Mouse (Mus musculus) liver, adult 2 months (tissue): ENCODE measurements around the gene Celf2. TPM values are rescaled to one million over a fixed set of nuclear protein-coding genes. Genes with fewer than 3 reads are reported as not detected.

Experiments used
- DNase-seq: peaks from one replicate; pipeline ENCODE4 v3.0.0-alpha.2; 2011; ENCODE audit warnings: low read depth, low spot score; ENCODE audit errors: extremely low read depth
- H3K27ac ChIP-seq: fragments of 200-500 bp; replicated peaks from 2 replicates; pipeline ENCODE4 v1.5.1; 2012; ENCODE audit warnings: low read depth, mild to moderate bottlenecking, control low read depth, inconsistent platforms, low read length; ENCODE audit not compliant: insufficient read depth
- H3K27me3 ChIP-seq: fragments of 200-500 bp; 2 replicates; pipeline ENCODE4 v1.6.1; 2012; ENCODE audit warnings: mild to moderate bottlenecking, moderate library complexity, low read length, inconsistent platforms; ENCODE audit not compliant: control insufficient read depth, insufficient read depth
- H3K36me3 ChIP-seq: fragments of 200-500 bp; 2 replicates; pipeline ENCODE4 v1.6.1; 2012; ENCODE audit warnings: low read length, inconsistent platforms; ENCODE audit not compliant: control insufficient read depth, insufficient read depth
- H3K4me1 ChIP-seq: fragments of 200-500 bp; 2 replicates; pipeline ENCODE4 v1.6.1; 2011; ENCODE audit warnings: low read length; ENCODE audit not compliant: control insufficient read depth, insufficient read depth
- H3K4me3 ChIP-seq: fragments of 200-500 bp; 2 replicates; pipeline ENCODE4 v1.5.1; 2011; ENCODE audit warnings: low read depth, mild to moderate bottlenecking, control low read depth, low read length, moderate library complexity; ENCODE audit not compliant: insufficient read depth
- H3K79me2 ChIP-seq: fragments of 200-500 bp; 2 replicates; pipeline ENCODE4 v1.6.1; 2012; ENCODE audit warnings: inconsistent platforms, mild to moderate bottlenecking, low read length, moderate library complexity; ENCODE audit not compliant: control insufficient read depth, insufficient read depth
- H3K9ac ChIP-seq: fragments of 200-500 bp; 2 replicates; pipeline ENCODE4 v1.6.1; 2012; ENCODE audit warnings: low read depth, mild to moderate bottlenecking, control low read depth, inconsistent platforms, low read length
- CTCF ChIP-seq: fragments of 200-500 bp; IDR thresholded peaks from 2 replicates; pipeline ENCODE4 v1.5.1; 2011; ENCODE audit warnings: low read depth, low read length, control low read depth
- POLR2A ChIP-seq: fragments of 200-500 bp; IDR thresholded peaks from 2 replicates; pipeline ENCODE4 v1.6.1; 2011; ENCODE audit warnings: low read length, control low read depth; ENCODE audit not compliant: insufficient read depth; ENCODE audit errors: extremely low read depth
- WGBS: fragments of 180-500 bp; shearing (Covaris S2); methylation state at CpG from one replicate; pipeline ENCODE4 v1.1.7; 2018; 5-methylcytosine and 5-hydroxymethylcytosine counted together
- polyA plus RNA-seq: library from polyadenylated mRNA; depleted of rRNA; stranded (reverse); fragments of >200 nt; gene quantifications from 2 replicates; pipeline ENCODE4 v1.2.3, GENCODE M21; 2012
- total RNA-seq: library from RNA; depleted of rRNA; stranded (reverse); fragments of >200 nt; gene quantifications from 2 replicates; pipeline ENCODE4 v1.2.3, GENCODE M21; 2014

Celf2 gene
- total and polyA plus RNA-seq, 2 experiments, result 2.9 to 4.7 TPM

DNA sequence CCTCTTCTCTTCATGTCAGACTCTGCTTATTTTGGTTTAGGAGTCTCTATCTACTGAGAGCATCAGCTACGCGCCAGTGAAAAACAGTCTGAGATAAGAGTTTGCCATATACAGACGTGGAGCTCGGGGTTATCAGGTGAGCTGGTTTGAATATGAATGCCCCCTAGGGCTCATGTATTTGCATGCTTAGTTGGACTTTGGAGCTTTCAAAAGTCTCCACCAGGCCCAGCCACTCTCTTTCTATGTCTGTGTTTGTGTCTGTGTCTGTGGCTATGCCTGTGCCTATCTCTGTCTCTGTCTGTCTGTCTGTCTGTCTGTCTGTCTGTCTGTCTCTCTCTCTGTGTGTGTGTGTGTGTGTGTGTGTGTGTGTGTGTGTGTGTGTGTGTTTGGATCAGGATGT is 272.1 kb downstream of the Celf2 start:
- no peaks in the 10 kb centered on the region for H3K36me3 ChIP-seq
- peak; percentile 25 for DNase-seq
- TF ChIP-seq POLR2A (no peak), CTCF (no peak)
- WGBS, result 30% methylated on average over 4 of the region's 4 CpGs
- H3K4me3 ChIP-seq, result no peak overlapping the region
- no peaks in the 10 kb centered on the region for H3K4me1 ChIP-seq
- no peaks in the 10 kb centered on the region for H3K27me3 ChIP-seq
- H3K79me2 ChIP-seq, result no peaks in the 10 kb centered on the region
- no peak overlapping the region for H3K9ac ChIP-seq
- no peak overlapping the region for H3K27ac ChIP-seq

DNA sequence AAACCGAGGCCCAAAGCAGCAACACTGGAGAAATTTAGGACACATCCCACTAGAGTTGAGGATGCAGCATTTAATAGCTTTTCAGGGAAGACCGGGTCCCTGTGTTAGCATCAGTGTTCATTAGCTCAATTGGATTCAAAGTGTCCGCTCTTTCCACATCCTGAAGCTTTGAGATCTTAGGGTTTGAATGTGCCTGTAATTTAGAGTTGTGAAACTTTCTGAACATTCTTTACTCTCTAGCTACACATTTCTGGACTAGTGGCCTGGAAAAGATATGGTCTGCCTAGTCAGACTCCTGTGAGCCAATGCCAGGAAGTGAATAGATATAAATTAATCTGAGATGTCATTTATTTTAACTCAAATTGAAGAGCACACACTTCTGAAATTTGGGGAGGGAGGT is 272.9 kb downstream of the Celf2 start:
- Histone ChIP-seq H3K9ac (no peak overlapping the region), H3K4me3 (no peak overlapping the region), H3K27me3 (no peaks in the 10 kb centered on the region), H3K36me3 (no peaks in the 10 kb centered on the region), H3K27ac (no peak overlapping the region), H3K79me2 (no peaks in the 10 kb centered on the region), H3K4me1 (no peaks in the 10 kb centered on the region)
- TF ChIP-seq CTCF (no peak), POLR2A (no peak)
- DNase-seq, result no peak
- 96% methylated on average over 3 of the region's 3 CpGs for WGBS

DNA sequence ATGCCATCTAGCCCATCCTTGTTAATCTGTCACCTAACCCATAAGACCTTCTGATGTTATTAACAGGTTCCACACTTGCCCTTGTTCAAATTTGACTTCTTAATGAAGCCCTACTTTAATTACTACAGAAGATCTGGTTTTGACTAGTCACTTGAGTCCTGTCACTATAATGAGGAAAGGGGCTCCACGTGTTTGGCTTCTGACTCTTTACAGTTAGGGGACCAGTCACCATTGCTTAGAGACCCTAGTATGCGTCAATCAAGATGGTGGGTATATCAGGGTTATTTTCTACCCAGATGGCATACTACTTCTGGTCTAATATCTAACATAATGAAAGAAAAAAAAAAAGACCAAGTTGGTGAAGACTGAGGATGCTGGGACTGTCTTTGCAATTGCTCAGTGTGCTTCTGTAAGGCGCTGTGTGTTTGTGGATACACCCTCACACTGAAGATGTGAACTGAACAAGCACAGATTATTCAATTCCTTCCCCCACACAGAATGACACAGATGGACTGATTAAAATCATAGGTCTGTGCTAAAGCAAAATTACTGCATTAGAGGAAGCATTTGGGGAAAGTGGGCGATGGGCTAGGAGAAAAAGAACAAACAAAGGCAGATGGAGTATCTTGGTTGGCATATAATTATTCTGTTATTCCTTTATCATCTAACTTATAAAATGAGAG is 274.2 kb downstream of the Celf2 start:
- no peaks in the 10 kb centered on the region for H3K79me2 ChIP-seq
- TF ChIP-seq CTCF (no peak), POLR2A (no peak)
- no peaks in the 10 kb centered on the region for H3K36me3 ChIP-seq
- H3K27ac ChIP-seq, result no peak overlapping the region
- no peaks in the 10 kb centered on the region for H3K4me1 ChIP-seq
- H3K4me3 ChIP-seq, result no peak overlapping the region
- no peak overlapping the region for H3K9ac ChIP-seq
- H3K27me3 ChIP-seq, result no peaks in the 10 kb centered on the region
- DNase-seq, result no peak
- 86% methylated on average over 4 of the region's 4 CpGs for WGBS

DNA sequence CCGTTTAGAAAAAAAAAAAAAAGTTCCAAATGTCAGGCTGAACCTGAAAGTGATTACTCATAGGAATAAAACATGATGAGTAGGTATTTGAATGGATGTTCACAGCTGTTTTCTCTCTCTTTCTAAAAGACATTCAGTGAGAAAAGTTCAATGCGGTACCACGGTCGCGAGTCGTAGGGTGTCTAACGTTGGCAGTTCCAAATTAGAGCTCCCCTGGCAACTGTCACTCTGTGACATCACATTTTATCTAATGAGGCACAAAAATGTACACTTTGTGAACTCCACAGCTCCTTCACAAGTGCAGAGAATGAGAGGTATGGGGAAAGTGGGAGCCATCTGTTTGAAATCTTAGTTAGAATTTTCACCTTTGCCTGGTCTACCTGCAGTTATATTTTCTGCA is 274.8 kb downstream of the Celf2 start:
- no peaks in the 10 kb centered on the region for H3K79me2 ChIP-seq
- H3K9ac ChIP-seq, result no peak overlapping the region
- TF ChIP-seq POLR2A (no peak), CTCF (no peak)
- no peaks in the 10 kb centered on the region for H3K4me1 ChIP-seq
- no peak overlapping the region for H3K27ac ChIP-seq
- H3K27me3 ChIP-seq, result no peaks in the 10 kb centered on the region
- H3K4me3 ChIP-seq, result no peak overlapping the region
- no peaks in the 10 kb centered on the region for H3K36me3 ChIP-seq
- WGBS, result 94% methylated on average over 7 of the region's 7 CpGs
- DNase-seq, result no peak

DNA sequence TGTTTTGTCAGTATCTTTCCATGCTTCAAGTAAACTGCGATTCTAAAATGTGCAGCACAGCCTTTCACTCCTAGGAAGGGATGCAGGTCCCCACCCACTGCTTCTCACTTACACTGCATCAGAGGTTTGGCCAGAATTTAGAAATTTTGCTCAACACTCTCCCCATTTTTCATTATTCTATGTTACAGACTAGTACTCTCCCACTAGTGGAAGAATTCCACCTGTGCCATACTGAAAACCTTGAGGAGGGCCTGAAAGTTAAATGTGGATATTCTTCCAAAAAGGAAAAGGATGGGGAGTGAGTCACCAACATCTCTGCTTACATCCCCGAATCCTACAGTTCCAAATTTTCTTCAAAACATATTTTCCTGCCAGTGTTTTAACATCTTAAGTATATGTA is 276.0 kb downstream of the Celf2 start:
- DNase-seq, result no peak
- no peaks in the 10 kb centered on the region for H3K79me2 ChIP-seq
- H3K36me3 ChIP-seq, result no peaks in the 10 kb centered on the region
- 76% methylated on average over 2 of the region's 2 CpGs for WGBS
- H3K9ac ChIP-seq, result no peak overlapping the region
- no peak for TF ChIP-seq CTCF
- no peak for TF ChIP-seq POLR2A
- H3K4me3 ChIP-seq, result no peak overlapping the region
- no peak overlapping the region for H3K27ac ChIP-seq
- H3K27me3 ChIP-seq, result no peaks in the 10 kb centered on the region
- no peaks in the 10 kb centered on the region for H3K4me1 ChIP-seq

DNA sequence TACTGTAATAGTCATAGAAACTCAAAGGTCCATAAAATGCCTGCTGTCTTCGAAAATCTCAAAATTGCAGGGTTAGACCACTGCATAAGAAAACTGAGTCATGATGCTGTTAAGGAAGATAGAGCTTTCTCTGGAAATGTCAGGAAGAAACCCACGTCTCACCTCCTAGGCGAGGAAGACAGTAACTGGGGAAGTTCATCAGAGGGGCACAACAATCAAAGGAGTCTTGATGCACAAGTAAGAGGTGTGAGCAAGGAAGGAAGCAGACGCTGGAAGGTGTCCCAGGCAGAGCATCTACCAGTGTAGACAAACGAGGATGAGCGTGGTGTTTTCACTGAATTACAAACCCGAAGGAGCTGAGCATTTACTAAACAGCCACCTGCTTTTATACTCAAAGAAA is 282.6 kb downstream of the Celf2 start:
- no peaks in the 10 kb centered on the region for H3K4me1 ChIP-seq
- no peak overlapping the region for H3K27ac ChIP-seq
- H3K36me3 ChIP-seq, result no peaks in the 10 kb centered on the region
- WGBS, result 87% methylated on average over 7 of the region's 7 CpGs
- TF ChIP-seq CTCF (no peak), POLR2A (no peak)
- DNase-seq, result no peak
- H3K79me2 ChIP-seq, result no peaks in the 10 kb centered on the region
- H3K27me3 ChIP-seq, result no peaks in the 10 kb centered on the region
- no peak overlapping the region for H3K9ac ChIP-seq
- H3K4me3 ChIP-seq, result no peak overlapping the region
